Mouse (Mus musculus): Measurements from ENCODE around the gene Zfp423. TPM values are rescaled to one million over a fixed set of nuclear protein-coding genes. Genes with fewer than 3 reads are reported as not detected.

The Zfp423 gene
- total RNA-seq, 2 experiments from 2014 or later, result 18.2 to 26.0 TPM

GRCm38 (mm10) chr8:87631776-87632175 is 327.6 kb downstream of the Zfp423 start:
- intact Hi-C loops (cut with DNase I), result no loop called here
- no peak for DNase-seq (ENCODE audit: extremely low spot score in 1 of 2, low spot score in 2 of 2)

GRCm38 (mm10) chr8:87629656-87630055 is 329.7 kb downstream of the Zfp423 start:
- DNase-seq (ENCODE audit: extremely low spot score in 1 of 2, low spot score in 2 of 2), result no peak
- intact Hi-C loops (cut with DNase I), result no loop called here

- intact Hi-C loops (cut with DNase I), result no loop called here
- no peak for DNase-seq (ENCODE audit: extremely low spot score in 1 of 2, low spot score in 2 of 2)
Observed at GRCm38 (mm10) chr8:87621181-87621580, 338.2 kb downstream of the Zfp423 start.

- DNase-seq (ENCODE audit: extremely low spot score in 1 of 2, low spot score in 2 of 2), result no peak
- intact Hi-C loops (cut with DNase I), result no loop called here
Observed at GRCm38 (mm10) chr8:87620225-87620624, 339.2 kb downstream of the Zfp423 start.

- DNase-seq (ENCODE audit: extremely low spot score in 1 of 2, low spot score in 2 of 2), result no peak
- intact Hi-C loops (cut with DNase I), result no loop called here
Observed at GRCm38 (mm10) chr8:87619529-87619928, 339.9 kb downstream of the Zfp423 start.

- intact Hi-C loops (cut with DNase I), result no loop called here
- peak in 1 of 2 experiments; percentile 55 for DNase-seq (ENCODE audit: extremely low spot score in 1 of 2, low spot score in 2 of 2)
Observed at GRCm38 (mm10) chr8:87619118-87619517, 340.3 kb downstream of the Zfp423 start.

GRCm38 (mm10) chr8:87613701-87614100 is 345.7 kb downstream of the Zfp423 start:
- no peak for DNase-seq (ENCODE audit: extremely low spot score in 1 of 2, low spot score in 2 of 2)

More at GRCm38 (mm10) chr8:87613701-87614100, 345.7 kb downstream of the Zfp423 start:
- intact Hi-C loops (cut with DNase I), result no loop called here

Other genes with a start within 250 kb of the Zfp423 start
- gene Cnep1r1, start 159.2 kb upstream of the Zfp423 start, total RNA-seq (2021), result 10 to 100 TPM; 29.4 to 32.7 TPM
- gene Heatr3, start 178.3 kb upstream of the Zfp423 start, total RNA-seq (2021), result 10 to 100 TPM; 26.7 to 30.2 TPM
- gene Tent4b, start 239.6 kb upstream of the Zfp423 start, total RNA-seq (2021), result 10 to 100 TPM; 33.8 to 37.0 TPM